Mouse (Mus musculus): ENCODE results near the gene Tmem45a. TPM values are rescaled to one million over a fixed set of nuclear protein-coding genes. Genes with fewer than 3 reads are reported as not detected.

Gene Tmem45a
- polyA plus RNA-seq, 1 experiment, result 1.1 TPM

DNA sequence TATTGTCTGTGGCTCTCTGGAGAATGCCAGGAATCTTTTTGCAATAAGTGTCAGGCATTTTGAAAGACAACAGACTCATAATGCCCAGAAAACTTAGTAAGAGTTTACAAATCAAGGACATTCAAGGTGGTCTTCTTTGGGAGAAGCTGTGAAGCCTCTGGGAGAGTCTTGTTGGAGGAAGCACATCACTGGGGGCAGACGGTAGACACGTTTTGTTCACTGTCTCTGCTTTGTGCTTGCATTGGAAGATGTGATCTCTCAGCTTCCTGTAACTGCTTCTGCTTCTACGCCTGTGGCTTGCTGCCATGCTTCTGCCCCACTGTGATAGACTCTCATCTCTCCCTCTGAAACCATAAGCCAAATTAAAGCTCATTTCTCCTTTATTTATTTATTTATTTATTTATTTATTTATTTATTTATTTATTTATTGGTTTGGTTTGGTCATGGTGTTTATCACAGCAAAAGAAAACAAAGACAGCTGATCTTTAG lies 86.4 kb downstream of the Tmem45a start:
- DNase-seq (ENCODE audit: extremely low spot score in 1 of 2, low spot score in 1 of 2), result no peak

DNA sequence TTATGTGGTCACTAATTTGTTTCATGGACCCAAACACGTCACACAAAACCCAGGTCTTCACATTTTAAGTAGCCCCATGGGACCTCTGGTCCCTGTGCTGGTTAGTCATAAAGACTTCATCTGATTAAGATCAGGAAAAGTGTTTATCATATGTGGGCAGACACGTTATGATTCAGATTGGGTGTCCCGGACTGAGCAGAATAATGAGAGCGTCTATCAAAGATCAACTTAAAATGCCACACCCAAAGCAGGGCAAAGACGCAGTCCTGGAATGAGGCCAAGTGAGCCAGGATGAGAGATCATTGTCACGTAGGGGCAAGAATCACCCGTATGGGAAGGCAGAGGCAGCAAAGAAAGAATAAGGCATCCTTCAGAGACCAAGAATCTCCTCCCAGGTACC lies 87.1 kb downstream of the Tmem45a start:
- no peak for DNase-seq (ENCODE audit: extremely low spot score in 1 of 2, low spot score in 1 of 2)

DNA sequence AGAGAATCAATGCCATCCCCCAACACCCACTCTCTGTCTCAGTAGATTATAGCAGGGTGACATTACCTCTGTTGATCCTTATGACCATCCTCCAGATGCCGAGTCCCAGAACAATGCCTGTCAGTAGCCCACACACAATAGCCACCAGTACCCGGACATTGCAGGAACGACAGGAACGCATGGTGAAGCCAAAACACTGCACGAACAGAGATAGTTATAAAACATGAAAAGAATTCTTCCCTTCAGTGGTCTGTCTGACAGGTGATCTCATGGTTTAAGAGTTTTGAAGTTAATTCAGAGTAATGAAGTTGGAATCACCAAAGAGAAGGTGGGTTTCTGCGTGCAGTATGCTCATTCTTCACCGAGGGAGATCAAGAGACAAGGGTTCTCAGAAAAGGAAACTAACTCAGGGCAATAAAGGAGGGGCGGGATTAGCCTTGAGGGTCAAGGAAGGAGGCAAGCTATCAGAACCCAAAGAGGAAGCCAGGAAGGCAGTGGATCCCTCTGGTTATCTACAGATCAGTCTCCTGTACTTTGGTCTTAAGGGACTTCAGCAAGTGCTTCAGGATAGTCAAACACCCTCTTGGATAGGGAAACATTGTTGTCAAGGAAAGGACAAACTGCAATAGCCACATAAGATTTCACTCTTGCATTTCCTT lies 90.4 kb downstream of the Tmem45a start, which contains the start of gene Adgrg7:
Gene Adgrg7, minus strand, starts transcription at position 375 of the 659 bp plus-strand sequence.
- no peak for DNase-seq (ENCODE audit: extremely low spot score in 1 of 2, low spot score in 1 of 2)

DNA sequence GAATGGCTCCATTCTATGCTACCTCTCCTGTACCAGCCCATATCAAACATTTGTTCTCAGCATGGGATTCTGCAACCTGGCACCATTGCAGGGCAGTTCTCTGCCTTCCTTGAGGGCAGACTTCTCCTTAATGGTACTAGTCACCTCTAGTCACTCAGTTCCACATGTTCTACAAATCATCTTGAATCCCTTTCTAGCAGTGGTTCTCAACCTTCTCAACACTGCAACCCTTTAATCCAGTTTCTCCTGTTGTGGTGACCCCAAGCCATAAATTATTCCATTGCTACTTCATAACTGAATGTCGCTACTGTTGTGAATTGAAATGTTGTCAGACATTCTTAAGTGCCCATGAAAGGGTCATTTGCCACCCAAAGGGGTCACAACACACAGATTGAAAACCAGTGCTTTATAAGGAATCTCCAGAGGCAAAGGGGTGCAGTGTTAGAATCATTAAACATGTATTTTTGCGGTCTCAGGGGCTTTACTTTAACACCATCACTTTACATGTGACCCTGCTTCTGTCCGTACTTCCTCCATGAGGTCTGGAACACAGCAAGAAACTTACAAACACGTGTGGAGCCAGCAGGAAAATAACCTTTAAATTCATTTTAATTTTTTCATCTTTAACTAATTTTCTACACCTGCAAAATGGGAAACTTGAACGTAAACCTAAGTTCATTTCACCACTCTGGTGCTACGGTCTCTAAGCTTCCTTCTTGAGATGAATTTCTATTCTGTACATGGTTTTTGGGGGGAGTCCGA lies 91.4 kb downstream of the Tmem45a start:
- no peak for DNase-seq (ENCODE audit: extremely low spot score in 1 of 2, low spot score in 1 of 2)

DNA sequence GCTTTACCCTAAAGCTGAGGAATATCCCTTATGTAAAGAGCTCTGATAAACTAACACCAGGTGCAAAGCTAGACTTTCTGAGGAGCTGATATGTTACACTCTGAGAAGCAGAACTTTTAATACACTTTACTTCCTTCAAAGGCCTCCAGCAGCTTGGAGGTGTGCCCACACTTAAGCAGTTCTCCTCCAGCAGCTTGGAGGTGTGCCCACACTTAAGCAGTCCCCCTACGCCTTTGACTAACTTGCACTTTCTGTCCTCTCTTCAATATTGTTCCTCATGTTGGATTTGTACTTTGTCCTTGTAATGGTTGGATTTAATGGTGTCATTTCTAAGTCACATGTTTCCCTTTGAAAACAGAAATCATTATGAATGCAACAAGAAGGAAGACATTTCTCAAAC lies 92.2 kb downstream of the Tmem45a start:
- no peak for DNase-seq (ENCODE audit: extremely low spot score in 1 of 2, low spot score in 1 of 2)

DNA sequence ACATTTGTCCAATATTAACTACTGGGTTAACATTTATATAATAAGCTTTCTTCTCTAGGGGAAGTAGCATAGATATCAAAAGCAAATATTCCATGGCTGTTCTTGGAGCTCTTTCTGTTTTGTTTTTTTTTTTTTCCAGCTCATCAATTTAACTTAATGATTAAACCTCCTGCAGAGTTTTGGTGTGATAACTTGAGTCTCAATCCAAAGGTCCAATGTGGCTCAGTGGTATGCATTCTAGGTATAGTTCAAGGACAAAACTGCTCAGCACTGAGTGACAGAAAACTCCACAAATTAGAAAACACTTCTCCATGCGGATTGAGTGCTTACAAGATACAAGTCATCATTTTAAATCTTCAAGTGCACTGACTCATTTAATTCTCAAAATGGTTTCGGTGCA lies 100.0 kb downstream of the Tmem45a start:
- no peak for DNase-seq (ENCODE audit: extremely low spot score in 1 of 2, low spot score in 1 of 2)

DNA sequence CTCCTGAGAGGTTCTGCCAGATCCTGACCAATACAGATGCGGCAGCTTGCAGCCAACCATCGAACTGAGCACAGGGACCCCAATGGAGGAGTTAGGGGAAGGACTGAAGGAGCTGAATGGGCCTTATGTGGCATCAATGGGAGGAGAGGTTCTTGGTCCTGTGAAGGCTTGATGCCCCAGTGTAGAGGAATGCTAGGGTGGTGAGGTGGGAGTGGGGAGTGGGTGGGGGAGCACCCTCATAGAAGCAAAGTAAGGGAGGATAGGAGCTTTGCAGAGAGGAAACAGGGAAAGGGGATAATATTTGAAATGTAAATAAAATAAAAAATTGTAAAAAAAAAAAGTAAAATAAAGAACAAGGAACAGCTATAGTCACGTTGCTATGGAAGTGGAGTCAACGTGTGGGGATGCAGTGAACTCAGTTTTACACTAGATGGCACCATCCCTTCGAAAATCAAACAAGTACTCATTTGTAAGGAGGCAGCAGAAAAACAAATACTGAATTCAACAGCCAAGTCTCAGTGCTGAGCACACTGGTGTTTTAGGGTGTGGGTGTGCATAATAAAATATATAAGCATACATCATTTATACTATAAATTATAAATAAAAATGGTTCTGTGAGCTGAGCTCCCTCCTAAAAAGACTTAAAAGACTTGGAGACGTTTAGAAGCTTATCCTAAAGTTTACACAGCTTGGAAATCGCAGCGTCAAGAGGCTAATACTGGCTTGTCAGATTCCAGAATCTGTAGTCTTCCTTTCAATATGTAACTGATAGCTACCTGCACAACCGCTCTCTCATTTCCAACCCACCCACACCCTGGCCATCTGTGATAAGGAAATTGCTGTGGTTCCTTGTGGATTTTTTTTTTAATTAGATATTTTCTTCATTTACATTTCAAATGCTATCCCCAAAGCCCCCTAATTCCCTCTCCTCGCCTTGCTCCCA lies 114.5 kb downstream of the Tmem45a start:
- DNase-seq (ENCODE audit: extremely low spot score in 1 of 2, low spot score in 1 of 2), result peak; percentile 26 to 85

Other genes starting within 250 kb of the Tmem45a start
- 68.5 and 82.5 TPM in 2 replicates for gene Tfg, start 168.7 kb downstream of the Tmem45a start, polyA plus RNA-seq (2012; rRNA removed)
- not detected in 2 replicates for gene Adgrg7, start 90.3 kb downstream of the Tmem45a start, polyA plus RNA-seq (2012; rRNA removed)
- gene Lnp1, start 41.9 kb upstream of the Tmem45a start, polyA plus RNA-seq (2012; rRNA removed), result 4.2 and 6.9 TPM in 2 replicates
- 0.08 TPM in 1 of 2 replicates, not detected in the other for gene Tmem45a2, start 185.2 kb upstream of the Tmem45a start, polyA plus RNA-seq (2012; rRNA removed)
- gene Tomm70a, start 235.5 kb upstream of the Tmem45a start, polyA plus RNA-seq (2012; rRNA removed), result 53.1 and 59.1 TPM in 2 replicates